Mouse (Mus musculus) T-helper 17 cell (primary cell): ENCODE measurements around the gene Lsm10.

ENCODE experiments used
- in situ Hi-C, 2 experiments: fragments of 300-600 bp; cut with MboI, MseI; formaldehyde crosslinking; loops; 1 replicate in 1 of 2; 2 replicates in 1 of 2; pipeline ENCODE4 v1.15.1; 2025; ENCODE audit warnings: high pct_unique_total_duplicates in 2 of 2

Lsm10 gene

GRCm38 (mm10) chr4:126118651-126119050, 22.2 kb downstream of the Lsm10 start:
- in situ Hi-C loops: no loop called here

DNA sequence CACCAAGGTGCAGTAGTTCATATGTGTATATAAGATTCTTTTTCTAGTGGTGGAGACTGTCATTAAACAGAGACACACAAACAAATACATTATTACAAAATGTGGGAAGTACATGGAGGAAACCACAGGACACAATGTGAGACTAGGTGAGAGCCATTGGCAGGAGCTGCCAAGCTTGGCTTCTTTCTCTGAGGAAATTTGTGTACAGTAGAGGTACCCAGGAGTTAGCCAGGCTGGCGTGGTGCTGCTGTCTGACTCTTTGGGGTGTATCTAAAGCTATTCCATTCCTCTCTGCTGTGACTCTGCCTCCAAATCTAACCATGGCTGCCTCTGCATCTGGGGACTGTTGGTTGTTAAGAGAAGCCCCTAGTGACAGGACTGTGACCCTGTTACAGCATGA, 22.6 kb downstream of the Lsm10 start:
- in situ Hi-C loops: no loop called here

GRCm38 (mm10) chr4:126120052-126120451, 23.6 kb downstream of the Lsm10 start:
- in situ Hi-C loops: no loop called here

GRCm38 (mm10) chr4:126120506-126120905, 24.1 kb downstream of the Lsm10 start:
- in situ Hi-C loops: no loop called here

DNA sequence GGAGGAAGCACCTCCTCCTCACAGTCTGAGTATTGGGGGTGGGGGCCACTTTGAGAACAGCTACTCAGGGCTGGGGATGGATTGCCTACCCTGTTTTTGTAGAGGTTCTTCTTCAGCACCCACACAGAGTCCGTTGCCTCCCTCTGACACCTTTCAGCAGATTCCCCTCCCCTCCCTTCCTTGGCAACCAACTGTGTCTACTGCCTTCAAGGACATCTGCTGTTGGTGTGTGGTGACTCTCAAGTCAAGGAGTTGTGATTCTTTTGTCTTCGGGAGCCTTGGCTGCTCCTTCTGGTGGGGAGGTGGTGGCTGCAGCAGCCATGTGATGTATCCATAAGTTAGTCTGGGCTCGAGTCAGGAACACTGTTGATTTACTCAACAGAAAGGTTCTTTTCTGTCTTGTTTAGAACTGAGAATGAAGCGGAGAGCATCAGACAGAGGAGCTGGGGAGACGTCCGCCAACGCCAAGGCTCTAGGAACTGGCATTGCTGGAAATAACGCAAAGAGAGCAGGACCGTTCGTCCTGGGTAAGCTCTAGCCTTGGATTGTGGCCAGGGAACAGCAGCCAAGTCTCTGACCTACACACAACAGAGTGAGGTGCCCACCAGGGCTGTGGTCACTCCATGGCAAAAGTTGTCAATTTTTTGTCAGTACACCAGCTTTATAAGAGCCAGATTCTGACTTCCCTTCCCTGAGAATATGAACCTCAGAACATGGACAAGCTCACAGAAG, 27.1 kb downstream of the Lsm10 start:
- in situ Hi-C loops: no loop called here

- in situ Hi-C loops: no loop called here
These were observed 34.1 kb downstream of the Lsm10 start for GRCm38 (mm10) chr4:126130502-126130901.

- in situ Hi-C loops: no loop called here
These were observed 35.1 kb downstream of the Lsm10 start for GRCm38 (mm10) chr4:126131290-126132121.

- in situ Hi-C loops: no loop called here
These were observed 36.3 kb downstream of the Lsm10 start for GRCm38 (mm10) chr4:126132636-126133264.

DNA sequence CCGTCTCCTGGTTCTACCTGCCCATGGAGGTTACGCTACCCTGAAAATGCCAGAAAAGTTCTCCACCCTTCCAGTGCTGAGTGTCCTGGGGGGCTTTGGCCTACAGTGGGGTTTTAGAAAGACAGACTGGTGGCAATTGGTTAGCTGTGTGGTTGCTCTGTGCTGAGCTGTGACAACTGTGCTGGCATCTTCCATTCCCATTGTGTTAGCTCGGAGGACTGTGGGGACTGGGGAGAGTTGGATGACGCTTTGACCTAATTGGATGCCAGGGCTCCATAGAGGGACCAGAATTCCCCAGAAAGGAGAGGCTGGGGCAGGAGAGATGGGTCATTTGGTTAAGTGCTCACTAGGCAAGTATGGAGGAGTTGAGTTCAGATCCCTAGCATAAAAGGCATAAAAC, 37.8 kb downstream of the Lsm10 start:
- in situ Hi-C loops: no loop called here

DNA sequence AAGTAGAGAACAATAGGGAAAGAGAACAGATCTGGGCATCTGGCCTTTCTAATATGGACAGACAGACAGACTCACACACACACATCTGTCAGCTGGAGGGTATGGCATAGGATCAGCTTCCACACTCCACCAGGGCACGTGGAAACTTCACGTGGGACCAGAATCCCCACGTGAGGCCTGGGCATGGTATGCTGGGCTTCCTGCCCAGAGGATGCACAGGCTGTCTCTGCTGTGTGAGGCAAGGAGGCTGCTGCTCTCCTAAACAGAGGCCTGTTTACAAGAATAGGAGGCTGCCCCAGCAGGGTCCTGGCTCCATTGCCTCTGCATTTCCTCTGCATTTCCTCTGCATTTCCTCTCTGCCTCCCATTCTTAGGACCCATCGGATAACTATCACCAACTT, 38.2 kb downstream of the Lsm10 start:
- in situ Hi-C loops: no loop called here

DNA sequence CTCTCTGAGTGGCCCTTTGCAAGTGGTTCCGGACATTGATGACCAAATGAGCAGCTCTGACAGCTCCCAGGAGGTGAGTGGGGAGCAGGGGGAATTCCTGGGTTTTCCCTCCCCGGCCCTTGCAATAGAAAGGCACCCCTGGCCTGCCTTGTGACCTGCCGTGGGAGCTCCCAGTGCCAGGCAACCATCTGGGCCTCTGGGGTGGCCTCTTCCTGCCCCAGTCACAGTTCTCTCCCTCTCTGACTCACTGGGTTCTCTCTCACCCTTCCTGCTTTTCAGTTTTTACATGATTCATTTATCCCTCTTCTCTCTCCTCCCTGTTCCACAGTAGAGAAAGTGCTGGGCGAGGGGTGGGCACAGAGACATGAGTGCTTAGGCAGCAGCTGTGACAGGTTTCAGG, 41.4 kb downstream of the Lsm10 start:
- in situ Hi-C loops: no loop called here

DNA sequence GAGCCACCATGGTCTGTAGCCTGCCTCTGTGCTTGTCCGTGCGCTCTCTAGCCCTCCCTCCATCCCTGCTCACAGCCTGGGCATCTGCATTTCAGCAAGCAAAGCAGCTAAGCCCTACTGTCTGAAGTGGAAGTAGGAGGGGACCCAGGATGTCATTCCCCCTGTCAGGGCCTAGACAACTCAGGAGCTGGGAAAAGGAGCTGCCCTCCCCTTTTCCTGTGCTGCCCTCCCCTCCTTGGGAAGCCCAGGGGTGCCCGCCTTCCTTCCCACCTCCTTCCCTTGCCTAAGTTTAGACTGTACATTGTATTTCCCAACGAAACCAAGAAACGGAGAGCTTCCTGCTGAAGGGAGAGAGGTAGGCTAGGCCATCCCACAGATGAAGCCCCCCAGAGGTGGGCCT, 44.6 kb downstream of the Lsm10 start:
- in situ Hi-C loops: no loop called here

DNA sequence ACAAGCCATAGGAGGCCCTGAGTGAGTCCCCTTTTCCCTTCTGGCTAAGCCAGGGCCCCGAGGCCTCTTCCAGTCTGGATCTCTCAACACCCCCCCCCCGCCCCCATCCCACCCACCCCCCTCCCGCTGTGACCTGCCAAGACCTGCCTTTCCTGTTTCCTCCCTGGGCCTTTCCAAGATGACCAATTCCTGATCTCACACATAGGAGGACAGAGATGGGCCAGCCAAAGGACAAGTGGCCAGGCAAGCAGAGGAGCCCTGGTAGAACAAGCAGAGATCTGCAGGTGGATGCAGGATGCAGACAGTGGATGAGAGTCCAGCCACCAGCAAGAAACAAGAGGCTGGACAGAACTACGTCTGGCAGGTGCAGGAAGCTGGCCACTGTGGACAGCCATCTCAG, 49.0 kb downstream of the Lsm10 start:
- in situ Hi-C loops: no loop called here

GRCm38 (mm10) chr4:126146974-126147532, 50.6 kb downstream of the Lsm10 start:
- in situ Hi-C loops: no loop called here

DNA sequence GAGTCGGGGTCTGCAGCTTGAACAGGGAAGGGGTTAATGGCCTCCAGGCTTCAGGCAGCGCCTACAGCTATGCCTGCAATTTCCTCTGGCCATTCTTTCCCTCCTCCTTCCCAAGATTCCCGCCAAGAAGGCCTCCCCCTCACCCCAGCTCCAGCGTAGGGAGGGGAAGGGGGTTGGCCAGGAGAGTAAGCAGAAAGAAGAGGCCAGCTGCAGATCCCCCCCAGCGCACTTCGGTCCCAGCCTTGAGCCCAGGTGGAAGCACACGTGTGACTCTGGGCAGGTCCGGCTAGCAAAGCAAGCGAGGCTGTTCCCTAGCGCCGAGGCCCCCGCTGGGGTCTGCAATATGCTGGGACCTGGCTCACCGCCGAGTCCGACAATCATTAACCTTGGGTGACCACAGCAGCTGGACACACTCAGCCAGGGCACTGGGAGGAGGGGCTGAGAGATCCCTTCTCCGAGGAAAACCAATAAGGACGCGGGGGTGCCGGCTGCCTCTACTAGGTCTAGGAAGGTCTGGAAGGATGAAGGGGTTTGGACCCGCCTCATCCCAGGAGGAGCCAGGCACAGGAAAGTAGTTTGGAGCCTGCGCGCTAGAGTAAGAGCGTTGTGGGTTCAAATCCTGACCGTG, 51.2 kb downstream of the Lsm10 start, which contains the start of gene Eva1b:
Eva1b (plus strand) TSS at position 212 of the 628 bp plus-strand sequence.
- in situ Hi-C loops: no loop called here
